Mouse (Mus musculus) urinary bladder, postnatal 10 days (tissue): Measurements from ENCODE around the gene Mapre1.
"Not testable (repeated sequence)": the region's sequence is repeated elsewhere in the genome, so short reads cannot be mapped to it uniquely, and the experiment has no call there.

Experiments
- DNase-seq: peaks from one replicate; pipeline ENCODE4 v3.0.0; 2022; ENCODE audit warnings: low spot score

The Mapre1 gene

GRCm38 (mm10) chr2:153740500-153741436, at the start of gene Mapre1:
Gene Mapre1, plus strand, starts transcription at chr2:153741274.
- DNase-seq = peak; percentile 99

- not testable (repeated sequence) for DNase-seq
Measured at GRCm38 (mm10) chr2:153693413-153693812, 47.7 kb upstream of the Mapre1 start.

GRCm38 (mm10) chr2:153694462-153695085, 46.5 kb upstream of the Mapre1 start:
- DNase-seq = no peak

GRCm38 (mm10) chr2:153696352-153696751, 44.7 kb upstream of the Mapre1 start, which contains the start of gene Dnmt3c:
Gene Dnmt3c, plus strand, starts transcription at chr2:153696652.
- DNase-seq = no peak

GRCm38 (mm10) chr2:153703389-153703788, 37.7 kb upstream of the Mapre1 start:
- no peak for DNase-seq

GRCm38 (mm10) chr2:153710701-153711330, 30.3 kb upstream of the Mapre1 start:
- DNase-seq = no peak

- DNase-seq = no peak
Measured at GRCm38 (mm10) chr2:153712646-153713091, 28.4 kb upstream of the Mapre1 start.

GRCm38 (mm10) chr2:153713227-153713626, 27.8 kb upstream of the Mapre1 start:
- DNase-seq = no peak

- DNase-seq = not testable (repeated sequence)
Measured at GRCm38 (mm10) chr2:153717861-153718260, 23.2 kb upstream of the Mapre1 start.

- DNase-seq = no peak
Measured at GRCm38 (mm10) chr2:153723098-153723497, 18.0 kb upstream of the Mapre1 start.

- no peak for DNase-seq
Measured at GRCm38 (mm10) chr2:153724424-153724823, 16.6 kb upstream of the Mapre1 start.

- DNase-seq = no peak
Measured at GRCm38 (mm10) chr2:153724871-153725270, 16.2 kb upstream of the Mapre1 start.

- DNase-seq = no peak
Measured at GRCm38 (mm10) chr2:153725291-153725690, 15.8 kb upstream of the Mapre1 start.

- no peak for DNase-seq
Measured at GRCm38 (mm10) chr2:153734033-153734432, 7.0 kb upstream of the Mapre1 start.

- no peak for DNase-seq
Measured at GRCm38 (mm10) chr2:153741437-153742065, 477 bp downstream of the Mapre1 start.

- DNase-seq = no peak
Measured at GRCm38 (mm10) chr2:153747994-153748393, 6.9 kb downstream of the Mapre1 start.

GRCm38 (mm10) chr2:153750363-153750762, 9.3 kb downstream of the Mapre1 start:
- DNase-seq = no peak

GRCm38 (mm10) chr2:153762121-153762520, 21.0 kb downstream of the Mapre1 start:
- DNase-seq = no peak

- DNase-seq = no peak
Measured at GRCm38 (mm10) chr2:153767484-153767883, 26.4 kb downstream of the Mapre1 start.

GRCm38 (mm10) chr2:153768881-153769280, 27.8 kb downstream of the Mapre1 start:
- no peak for DNase-seq

- DNase-seq = no peak
Measured at GRCm38 (mm10) chr2:153772950-153773349, 31.9 kb downstream of the Mapre1 start.

- DNase-seq = no peak
Measured at GRCm38 (mm10) chr2:153775472-153775871, 34.4 kb downstream of the Mapre1 start.
